Mouse (Mus musculus) spleen, adult 2 months (tissue): ENCODE results near the gene 3300002I08Rik. TPM values are rescaled to one million over a fixed set of nuclear protein-coding genes. Genes with fewer than 3 reads are reported as not detected.
"Not testable (repeated sequence)": the region's sequence is repeated elsewhere in the genome, so short reads cannot be mapped to it uniquely, and the experiment has no call there.

Experiments
- DNase-seq, 2 experiments: peaks; one replicate each; pipeline versions ENCODE4 v3.0.0 to v3.0.0-alpha.2; 2012 to 2021; ENCODE audit warnings: low spot score in 2 of 2, low read depth in 1 of 2
- H3K27ac ChIP-seq: fragments of 200-500 bp; 2 replicates; pipeline ENCODE4 v1.5.1; 2012; ENCODE audit warnings: low read length, inconsistent platforms; ENCODE audit not compliant: insufficient read depth
- H3K27me3 ChIP-seq: fragments of 200-500 bp; 2 replicates; pipeline ENCODE4 v1.6.1; 2012; ENCODE audit warnings: mild to moderate bottlenecking, moderate library complexity, low read length, inconsistent platforms; ENCODE audit not compliant: control insufficient read depth, insufficient read depth
- H3K36me3 ChIP-seq: fragments of 200-500 bp; 2 replicates; pipeline ENCODE4 v1.6.1; 2012; ENCODE audit warnings: mild to moderate bottlenecking, low read length, inconsistent platforms; ENCODE audit not compliant: control insufficient read depth, insufficient read depth
- H3K4me1 ChIP-seq: fragments of 200-500 bp; 2 replicates; pipeline ENCODE4 v1.6.1; 2011; ENCODE audit warnings: inconsistent platforms; ENCODE audit not compliant: control insufficient read depth, insufficient read depth, insufficient read length
- H3K4me3 ChIP-seq: fragments of 200-500 bp; 2 replicates; pipeline ENCODE4 v1.5.1; 2011; ENCODE audit warnings: mild to moderate bottlenecking, inconsistent platforms; ENCODE audit not compliant: insufficient read depth, insufficient read length; ENCODE audit errors: extremely low read depth
- CTCF ChIP-seq: fragments of 200-500 bp; IDR thresholded peaks from 2 replicates; pipeline ENCODE4 v1.5.1; 2011; ENCODE audit warnings: mild to moderate bottlenecking, inconsistent platforms; ENCODE audit not compliant: insufficient read depth, insufficient read length, insufficient replicate concordance; ENCODE audit errors: extremely low read depth
- POLR2A ChIP-seq: fragments of 200-500 bp; IDR thresholded peaks from 2 replicates; pipeline ENCODE4 v1.6.1; 2011; ENCODE audit warnings: low read depth, low read length, inconsistent platforms
- WGBS: fragments of 180-500 bp; shearing (Covaris S2); methylation state at CpG from one replicate; pipeline ENCODE4 v1.1.7; 2018; 5-methylcytosine and 5-hydroxymethylcytosine counted together
- polyA plus RNA-seq: library from polyadenylated mRNA; depleted of rRNA; stranded (reverse); fragments of >200 nt; gene quantifications from 2 replicates; pipeline ENCODE4 v1.2.3, GENCODE M21; 2012; rRNA removed

3300002I08Rik gene
- 0.38 and 0.39 TPM in 2 replicates for polyA plus RNA-seq

GRCm38 (mm10) chr2:150362113-150362877, at the start of gene 3300002I08Rik:
Gene 3300002I08Rik (minus strand): TSS chr2:150362765.
- peak within 1 kb of the TSS; percentile 87 for H3K4me3 ChIP-seq
- DNase-seq, result peak; percentile 47 to 81
- peak within 1 kb of the TSS; percentile 59 for H3K27ac ChIP-seq
- H3K27me3 ChIP-seq, H3K36me3 ChIP-seq, H3K4me1 ChIP-seq: not testable (repeated sequence)
- 6% methylated on average over 17 of the region's 17 CpGs for WGBS

- not testable (repeated sequence) for H3K4me3 ChIP-seq, H3K27me3 ChIP-seq, DNase-seq, H3K36me3 ChIP-seq, H3K27ac ChIP-seq, H3K4me1 ChIP-seq
- WGBS, result 91% methylated on average over 17 of the region's 17 CpGs
These were observed 49.6 kb upstream of the 3300002I08Rik start for GRCm38 (mm10) chr2:150412146-150412545.

DNA sequence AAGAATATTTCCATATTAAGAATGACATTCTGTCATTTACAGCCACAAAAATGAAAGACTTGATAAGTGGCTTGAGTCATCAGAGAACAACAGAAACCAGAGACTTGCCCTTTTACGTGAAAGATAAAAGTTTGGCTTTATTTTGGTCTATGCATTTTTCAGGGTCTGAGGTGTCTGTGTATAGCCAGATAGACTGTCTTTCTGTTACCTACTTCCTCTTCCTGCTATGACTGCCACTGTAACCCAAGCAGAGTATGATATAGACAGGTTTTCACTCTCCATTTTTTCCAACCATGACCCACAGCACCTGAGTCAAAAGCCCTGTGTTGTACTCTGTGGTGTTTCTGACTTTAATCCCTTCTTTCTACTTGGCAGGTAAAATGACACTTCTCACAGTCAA, 27.6 kb upstream of the 3300002I08Rik start:
- no peaks in the 10 kb centered on the region for H3K4me1 ChIP-seq
- H3K4me3 ChIP-seq, result no peak overlapping the region
- no peak overlapping the region for H3K27ac ChIP-seq
- TF ChIP-seq POLR2A (no peak), CTCF (no peak)
- 65% methylated on average over 1 of the region's 1 CpGs for WGBS
- no peaks in the 10 kb centered on the region for H3K36me3 ChIP-seq
- no peak for DNase-seq
- H3K27me3 ChIP-seq, result no peaks in the 10 kb centered on the region

DNA sequence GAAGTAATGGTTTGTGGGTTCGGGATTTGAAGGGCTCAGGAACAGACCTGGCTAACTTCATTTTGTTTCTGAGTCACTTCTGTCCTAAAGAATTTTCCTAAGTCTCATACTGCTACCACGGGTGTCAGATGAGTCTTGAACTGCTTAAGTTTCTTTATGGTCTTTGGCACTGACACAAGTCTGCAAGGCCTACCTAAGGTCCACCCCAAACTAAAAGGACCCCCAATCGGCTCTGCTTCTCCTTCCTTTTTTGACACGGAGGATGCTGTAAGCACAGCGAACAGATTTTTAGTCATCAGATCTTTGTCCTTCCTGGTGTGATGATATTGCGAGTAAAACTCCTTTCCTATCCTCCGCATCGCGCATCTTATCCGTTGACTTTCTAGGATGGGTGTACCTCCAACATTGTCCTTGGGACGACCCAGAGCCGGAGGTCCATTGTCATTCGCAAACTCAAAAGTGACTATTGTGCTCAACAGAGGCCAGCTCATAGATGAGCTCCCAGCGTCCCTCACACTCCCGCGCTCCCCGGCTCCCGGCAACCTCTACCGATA, 23.1 kb upstream of the 3300002I08Rik start:
- not testable (repeated sequence) for DNase-seq, H3K4me1 ChIP-seq, H3K4me3 ChIP-seq, H3K27ac ChIP-seq, H3K27me3 ChIP-seq, H3K36me3 ChIP-seq
- WGBS, result 94% methylated on average over 19 of the region's 19 CpGs

GRCm38 (mm10) chr2:150362878-150363229, 289 bp upstream of the 3300002I08Rik start:
- H3K27ac ChIP-seq, result no peak overlapping the region
- 6% methylated on average over 4 of the region's 4 CpGs for WGBS

GRCm38 (mm10) chr2:150357136-150357535, 5.4 kb downstream of the 3300002I08Rik start:
- not testable (repeated sequence) for H3K36me3 ChIP-seq, H3K27me3 ChIP-seq, DNase-seq, H3K4me3 ChIP-seq, H3K27ac ChIP-seq, H3K4me1 ChIP-seq

More at GRCm38 (mm10) chr2:150362878-150363229, 289 bp upstream of the 3300002I08Rik start:
- H3K4me1 ChIP-seq, result peaks cover 3% of the 10 kb centered on the region
- DNase-seq, result no peak
- TF ChIP-seq POLR2A (no peak), CTCF (no peak)
- peak overlapping the region; percentile 87; the same call in 1 of the 2 replicates for H3K4me3 ChIP-seq
- H3K27me3 ChIP-seq, result no peaks in the 10 kb centered on the region
- no peaks in the 10 kb centered on the region for H3K36me3 ChIP-seq

- H3K27ac ChIP-seq, result no peak within 1 kb of the TSS
- no peak within 1 kb of the TSS for H3K4me3 ChIP-seq
- H3K27me3 ChIP-seq, result no peaks in the 10 kb centered on the region
- peaks cover 5% of the 10 kb centered on the region; the same call in 1 of the 2 replicates for H3K4me1 ChIP-seq
- TF ChIP-seq CTCF, result no peak
- TF ChIP-seq POLR2A, result no peak
- 93% methylated on average over 5 of the region's 5 CpGs for WGBS
- DNase-seq, result no peak
- peaks cover 7% of the 10 kb centered on the region; the same call in 1 of the 2 replicates for H3K36me3 ChIP-seq
These were observed 39.2 kb downstream of the 3300002I08Rik start, which contains the start of gene Gm10130 for GRCm38 (mm10) chr2:150323402-150323801. Gene Gm10130 (plus strand): TSS chr2:150323702.
